Mouse (Mus musculus) telencephalon, adult 2 months (tissue): ENCODE data around the gene Tex11.
"Not testable (repeated sequence)": the region's sequence is repeated elsewhere in the genome, so short reads cannot be mapped to it uniquely, and the experiment has no call there.

Source experiments
- DNase-seq: peaks from one replicate; pipeline ENCODE4 v3.0.0-alpha.2; 2011; ENCODE audit warnings: low read depth, low spot score

Tex11 gene

GRCm38 (mm10) chrX:101059541-101059940 is at the start of gene Tex11:
Gene Tex11 (minus strand): TSS chrX:101059667.
- DNase-seq, result no peak

GRCm38 (mm10) chrX:101085920-101086319 is 26.5 kb upstream of the Tex11 start, which contains the start of gene Slc7a3:
Gene Slc7a3 (minus strand): TSS chrX:101086020.
- no peak for DNase-seq

GRCm38 (mm10) chrX:101085211-101085610 is 25.7 kb upstream of the Tex11 start:
- not testable (repeated sequence) for DNase-seq

- DNase-seq, result no peak
Measured at GRCm38 (mm10) chrX:101084192-101084591, 24.7 kb upstream of the Tex11 start.

- peak; percentile 4 for DNase-seq
Measured at GRCm38 (mm10) chrX:101065245-101065644, 5.8 kb upstream of the Tex11 start.

- DNase-seq, result no peak
Measured at GRCm38 (mm10) chrX:101063503-101063902, 4.0 kb upstream of the Tex11 start.

GRCm38 (mm10) chrX:100943640-100944039 is 115.8 kb downstream of the Tex11 start:
- peak; percentile 6 for DNase-seq

- no peak for DNase-seq
Measured at GRCm38 (mm10) chrX:100839211-100839610, 220.3 kb downstream of the Tex11 start.

GRCm38 (mm10) chrX:100832806-100833205 is 226.7 kb downstream of the Tex11 start:
- no peak for DNase-seq

GRCm38 (mm10) chrX:100825557-100825956 is 233.9 kb downstream of the Tex11 start:
- DNase-seq, result no peak

GRCm38 (mm10) chrX:100821149-100821548 is 238.3 kb downstream of the Tex11 start:
- DNase-seq, result no peak

GRCm38 (mm10) chrX:100818681-100819080 is 240.8 kb downstream of the Tex11 start:
- no peak for DNase-seq

GRCm38 (mm10) chrX:100815766-100816165 is 243.7 kb downstream of the Tex11 start:
- DNase-seq, result no peak

- no peak for DNase-seq
Measured at GRCm38 (mm10) chrX:100814139-100814538, 245.3 kb downstream of the Tex11 start.

GRCm38 (mm10) chrX:100811129-100811528 is 248.3 kb downstream of the Tex11 start:
- no peak for DNase-seq

GRCm38 (mm10) chrX:100802034-100802433 is 257.4 kb downstream of the Tex11 start:
- no peak for DNase-seq

GRCm38 (mm10) chrX:100800643-100801042 is 258.8 kb downstream of the Tex11 start:
- no peak for DNase-seq

- peak; percentile 56 for DNase-seq
Measured at GRCm38 (mm10) chrX:100797851-100798527, 261.5 kb downstream of the Tex11 start.

- no peak for DNase-seq
Measured at GRCm38 (mm10) chrX:100797370-100797769, 262.1 kb downstream of the Tex11 start.

GRCm38 (mm10) chrX:100796741-100797090 is 262.8 kb downstream of the Tex11 start:
- no peak for DNase-seq

GRCm38 (mm10) chrX:100796041-100796740 is 263.3 kb downstream of the Tex11 start:
- DNase-seq, result no peak

- DNase-seq, result no peak
Measured at GRCm38 (mm10) chrX:100789322-100789721, 270.1 kb downstream of the Tex11 start.
